Mouse (Mus musculus): ENCODE results near the gene Bcl7a. TPM values are rescaled to one million over a fixed set of nuclear protein-coding genes. Genes with fewer than 3 reads are reported as not detected.

Bcl7a gene
- polyA plus RNA-seq, 1 experiment from 2014 or later: 7.7 TPM

DNA sequence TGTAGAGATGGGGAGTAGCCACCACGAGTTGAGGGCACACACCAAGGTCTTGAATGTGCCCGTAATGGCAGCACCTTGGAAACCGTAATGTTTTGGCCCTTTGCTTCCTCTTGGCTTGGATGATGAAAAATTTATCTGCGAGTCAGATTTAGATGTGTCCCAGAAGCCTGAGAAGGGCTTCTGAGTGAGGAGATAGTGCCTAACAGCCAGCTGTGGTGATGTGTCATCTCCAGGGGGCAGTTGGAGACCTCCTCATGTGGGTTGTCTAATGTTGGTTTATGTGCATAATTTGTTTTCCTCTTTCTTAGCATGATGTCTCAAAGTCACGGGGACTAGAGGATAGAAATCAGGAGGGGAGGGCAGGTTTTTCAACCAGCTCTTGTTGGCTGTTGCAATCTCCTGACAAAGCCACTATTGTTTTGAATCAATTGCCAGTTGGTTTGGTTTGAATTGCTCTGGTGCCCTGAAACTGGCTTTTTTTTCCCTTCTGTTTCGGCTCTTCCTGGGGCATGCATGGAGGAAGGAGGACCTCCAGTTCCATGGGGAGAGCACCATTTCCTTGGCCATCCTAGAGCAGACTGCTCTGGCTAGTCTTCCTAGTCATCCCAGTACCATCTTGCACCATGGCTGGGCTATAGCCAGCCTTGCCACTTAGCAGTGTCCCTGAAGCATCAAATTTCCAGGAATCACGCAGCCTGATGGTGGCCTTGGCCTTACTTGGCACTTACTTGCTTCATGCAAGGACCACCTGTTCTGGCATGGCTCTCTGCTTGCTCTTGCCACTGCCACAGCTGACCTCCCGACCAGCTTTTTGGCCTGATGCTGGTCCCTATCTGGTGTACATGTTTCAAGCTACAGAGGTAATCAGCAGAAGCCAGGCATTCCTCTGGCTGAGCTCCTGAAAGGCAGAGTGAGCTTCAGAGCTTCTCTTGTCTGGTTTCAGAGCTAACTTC lies 73.2 kb downstream of the Bcl7a start:
- Histone ChIP-seq H3K36me3 (ENCODE audit: insufficient read depth, low read length) (no peaks in the 10 kb centered on the region), H3K4me3 (ENCODE audit: low read depth, low read length) (no peak overlapping the region), H3K9me3 (ENCODE audit: low read length) (no peaks in the 10 kb centered on the region), H3K9ac (replicated peaks; ENCODE audit: low read depth) (no peak overlapping the region), H3K4me2 (replicated peaks; ENCODE audit: low read depth, low read length) (no peak overlapping the region), H3K27me3 (replicated peaks; ENCODE audit: insufficient read depth, low read length) (no peaks in the 10 kb centered on the region), H3K4me1 (ENCODE audit: insufficient read depth, low read depth, low read length) (peaks cover 15% of the 10 kb centered on the region; the same call in 1 of the 2 replicates), H3K27ac (ENCODE audit: low read length) (no peak overlapping the region)
- ATAC-seq: peak; percentile 26
- TF ChIP-seq EP300 (IDR thresholded peaks at IDR 0.05) (no peak), CTCF (IDR thresholded peaks at IDR 0.05) (0 out of 2 replicates have a peak, but pooled peaks have one; percentile 6)
- DNase-seq (ENCODE audit: low spot score): no peak
- WGBS: 57% methylated on average over 8 of the region's 8 CpGs

DNA sequence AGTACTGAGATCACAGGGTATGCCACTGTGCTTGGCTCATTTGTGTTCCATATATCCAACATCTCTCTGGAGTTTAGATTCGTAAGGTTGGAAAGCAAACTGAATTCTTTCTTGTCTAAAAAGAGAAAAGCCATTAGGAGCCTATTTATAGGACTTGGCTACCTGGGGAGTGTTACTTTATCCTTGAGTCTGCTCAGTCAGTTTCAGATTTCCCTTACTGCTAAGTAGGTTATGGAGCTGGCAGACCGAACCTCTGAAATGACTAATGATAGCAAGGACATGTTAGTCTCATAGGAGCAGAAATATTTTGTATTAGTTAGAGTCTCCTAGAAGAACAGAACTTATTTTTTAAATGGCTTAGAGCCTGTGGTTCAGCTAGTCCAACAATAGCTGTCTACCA lies 80.3 kb downstream of the Bcl7a start:
- no peak for DNase-seq (ENCODE audit: low spot score)
- 69% methylated on average over 2 of the region's 2 CpGs for WGBS
- no peak overlapping the region for H3K4me3 ChIP-seq (ENCODE audit: low read depth, low read length)
- ATAC-seq: no peak
- TF ChIP-seq CTCF (IDR thresholded peaks at IDR 0.05) (no peak), EP300 (IDR thresholded peaks at IDR 0.05) (no peak)
- no peak overlapping the region for H3K27ac ChIP-seq (ENCODE audit: low read length)
- no peaks in the 10 kb centered on the region for H3K4me1 ChIP-seq (ENCODE audit: insufficient read depth, low read depth, low read length)
- no peak overlapping the region for H3K4me2 ChIP-seq (replicated peaks; ENCODE audit: low read depth, low read length)
- no peaks in the 10 kb centered on the region for H3K36me3 ChIP-seq (ENCODE audit: insufficient read depth, low read length)
- no peaks in the 10 kb centered on the region for H3K9me3 ChIP-seq (ENCODE audit: low read length)
- no peaks in the 10 kb centered on the region for H3K27me3 ChIP-seq (replicated peaks; ENCODE audit: insufficient read depth, low read length)
- H3K9ac ChIP-seq (replicated peaks; ENCODE audit: low read depth): no peak overlapping the region

Other genes starting within 250 kb of the Bcl7a start
- gene Rhof, start 211.1 kb upstream of the Bcl7a start, polyA plus RNA-seq (2015; fragmentation: Nextera tagmentation; extraction: Ambion mirVana): 12.4 and 16.8 TPM in 2 replicates
- 6.2 and 7.2 TPM in 2 replicates for gene Setd1b, start 201.6 kb upstream of the Bcl7a start, polyA plus RNA-seq (2015; fragmentation: Nextera tagmentation; extraction: Ambion mirVana)
- gene Psmd9, start 174.4 kb upstream of the Bcl7a start, polyA plus RNA-seq (2015; fragmentation: Nextera tagmentation; extraction: Ambion mirVana): 61.3 and 62.0 TPM in 2 replicates
- gene Hpd, start 161.1 kb upstream of the Bcl7a start, polyA plus RNA-seq (2015; fragmentation: Nextera tagmentation; extraction: Ambion mirVana): 0.19 TPM in 1 of 2 replicates, not detected in the other
- gene Wdr66, start 91.7 kb upstream of the Bcl7a start, polyA plus RNA-seq (2015; fragmentation: Nextera tagmentation; extraction: Ambion mirVana): 1.9 and 2.5 TPM in 2 replicates
- 11.2 and 11.5 TPM in 2 replicates for gene Mlxip, start 51.0 kb downstream of the Bcl7a start, polyA plus RNA-seq (2015; fragmentation: Nextera tagmentation; extraction: Ambion mirVana)
- 2.5 and 3.4 TPM in 2 replicates for gene Lrrc43, start 145.5 kb downstream of the Bcl7a start, polyA plus RNA-seq (2015; fragmentation: Nextera tagmentation; extraction: Ambion mirVana)
- not detected in 2 replicates for gene Il31, start 145.7 kb downstream of the Bcl7a start, polyA plus RNA-seq (2015; fragmentation: Nextera tagmentation; extraction: Ambion mirVana)
- 1.1 and 1.6 TPM in 2 replicates for gene B3gnt4, start 166.6 kb downstream of the Bcl7a start, polyA plus RNA-seq (2015; fragmentation: Nextera tagmentation; extraction: Ambion mirVana)
- gene Diablo, start 180.3 kb downstream of the Bcl7a start, polyA plus RNA-seq (2015; fragmentation: Nextera tagmentation; extraction: Ambion mirVana): 74.3 and 75.9 TPM in 2 replicates
- gene Gm49027, start 181.7 kb downstream of the Bcl7a start, polyA plus RNA-seq (2015; fragmentation: Nextera tagmentation; extraction: Ambion mirVana): 1.9 and 2.1 TPM in 2 replicates
- 18.9 and 19.4 TPM in 2 replicates for gene Vps33a, start 229.2 kb downstream of the Bcl7a start, polyA plus RNA-seq (2015; fragmentation: Nextera tagmentation; extraction: Ambion mirVana)

Data from lung, postnatal 0 days (tissue).